Mouse (Mus musculus) heart, embryonic 10.5 days (tissue): ENCODE data around the gene Exosc9. TPM values are rescaled to one million over a fixed set of nuclear protein-coding genes. Genes with fewer than 3 reads are reported as not detected.

Source experiments
- DNase-seq: peaks from one replicate; pipeline ENCODE4 v3.0.0-alpha.2; 2017; ENCODE audit warnings: low spot score
- H3K27ac ChIP-seq: fragments of 300-500 bp; sonication (generic); 2 replicates; pipeline ENCODE4 v1.5.1; 2016; ENCODE audit warnings: mild to moderate bottlenecking
- H3K27me3 ChIP-seq: fragments of 300-500 bp; sonication (generic); 2 replicates; pipeline ENCODE4 v1.6.1; 2016; ENCODE audit warnings: mild to moderate bottlenecking; ENCODE audit not compliant: poor library complexity, insufficient read depth, severe bottlenecking
- H3K36me3 ChIP-seq: fragments of 300-500 bp; sonication (generic); 2 replicates; pipeline ENCODE4 v1.6.1; 2016; ENCODE audit warnings: mild to moderate bottlenecking, moderate library complexity
- H3K4me1 ChIP-seq: fragments of 300-500 bp; sonication (generic); 2 replicates; pipeline ENCODE4 v1.6.1; 2016; ENCODE audit warnings: mild to moderate bottlenecking
- H3K4me3 ChIP-seq: fragments of 300-500 bp; sonication (generic); 2 replicates; pipeline ENCODE4 v1.5.1; 2016; ENCODE audit warnings: mild to moderate bottlenecking, moderate library complexity
- H3K9me3 ChIP-seq: fragments of 300-500 bp; sonication (generic); 2 replicates; pipeline ENCODE4 v1.6.1; 2016; ENCODE audit warnings: mild to moderate bottlenecking, moderate library complexity
- WGBS: fragments of 180-500 bp; shearing (Covaris S2); methylation state at CpG from one replicate; pipeline ENCODE4 v1.1.7; 2016; 5-methylcytosine and 5-hydroxymethylcytosine counted together
- polyA plus RNA-seq: library from polyadenylated mRNA; unstranded; fragments of >200 nt; fragmentation: Nextera tagmentation; extraction: Ambion mirVana; gene quantifications from 2 replicates; pipeline ENCODE4 v1.2.1, GENCODE M21; 2016

The Exosc9 gene
- polyA plus RNA-seq, 1 experiment from 2014 or later: 77.8 TPM

GRCm38 (mm10) chr3:36532738-36533137, 19.7 kb upstream of the Exosc9 start:
- WGBS: 34% methylated on average over 7 of the region's 7 CpGs
- no peak overlapping the region for H3K27ac ChIP-seq

GRCm38 (mm10) chr3:36533201-36533672, 19.2 kb upstream of the Exosc9 start:
- H3K27ac ChIP-seq: 0 out of 2 replicates have a peak overlapping the region, but pooled peaks have one; percentile 36
- H3K27me3 ChIP-seq: peaks cover 8% of the 10 kb centered on the region; the same call in 1 of the 2 replicates
- DNase-seq: no peak
- WGBS: 3% methylated on average over 1 of the region's 1 CpGs
- H3K4me3 ChIP-seq: no peak overlapping the region
- peaks cover 8% of the 10 kb centered on the region for H3K4me1 ChIP-seq
- no peaks in the 10 kb centered on the region for H3K36me3 ChIP-seq
- H3K9me3 ChIP-seq: no peaks in the 10 kb centered on the region

More at GRCm38 (mm10) chr3:36532738-36533137, 19.7 kb upstream of the Exosc9 start:
- Histone ChIP-seq H3K36me3 (no peaks in the 10 kb centered on the region), H3K4me1 (peaks cover 8% of the 10 kb centered on the region), H3K27me3 (peaks cover 8% of the 10 kb centered on the region; the same call in 1 of the 2 replicates), H3K9me3 (no peaks in the 10 kb centered on the region), H3K4me3 (no peak overlapping the region)
- no peak for DNase-seq

GRCm38 (mm10) chr3:36536041-36536440, 16.4 kb upstream of the Exosc9 start:
- Histone ChIP-seq H3K36me3 (no peaks in the 10 kb centered on the region), H3K4me3 (no peak overlapping the region), H3K4me1 (peaks cover 8% of the 10 kb centered on the region), H3K27ac (no peak overlapping the region), H3K27me3 (0 out of 2 replicates have a peak, but pooled peaks cover 4% of the 10 kb centered on the region), H3K9me3 (no peaks in the 10 kb centered on the region)
- 81% methylated on average over 12 of the region's 12 CpGs for WGBS
- no peak for DNase-seq

- Histone ChIP-seq H3K27ac (no peak overlapping the region), H3K9me3 (no peaks in the 10 kb centered on the region), H3K27me3 (no peaks in the 10 kb centered on the region), H3K36me3 (no peaks in the 10 kb centered on the region), H3K4me1 (peaks cover 5% of the 10 kb centered on the region), H3K4me3 (no peak overlapping the region)
- WGBS: 67% methylated on average over 4 of the region's 4 CpGs
- no peak for DNase-seq
Measured at GRCm38 (mm10) chr3:36537701-36538470, 14.5 kb upstream of the Exosc9 start.

- Histone ChIP-seq H3K9me3 (no peaks in the 10 kb centered on the region), H3K36me3 (no peaks in the 10 kb centered on the region), H3K4me3 (no peak overlapping the region), H3K27ac (no peak overlapping the region), H3K4me1 (no peaks in the 10 kb centered on the region), H3K27me3 (no peaks in the 10 kb centered on the region)
- 52% methylated on average over 2 of the region's 2 CpGs for WGBS
- DNase-seq: no peak
Measured at GRCm38 (mm10) chr3:36540756-36541155, 11.7 kb upstream of the Exosc9 start.

- Histone ChIP-seq H3K4me1 (no peaks in the 10 kb centered on the region), H3K27me3 (no peaks in the 10 kb centered on the region), H3K9me3 (no peaks in the 10 kb centered on the region), H3K27ac (no peak overlapping the region), H3K4me3 (no peak overlapping the region), H3K36me3 (no peaks in the 10 kb centered on the region)
- 80% methylated on average over 2 of the region's 2 CpGs for WGBS
- DNase-seq: no peak
Measured at GRCm38 (mm10) chr3:36541399-36541798, 11.0 kb upstream of the Exosc9 start.

GRCm38 (mm10) chr3:36544961-36545360, 7.4 kb upstream of the Exosc9 start:
- 67% methylated on average over 3 of the region's 3 CpGs for WGBS
- Histone ChIP-seq H3K27ac (no peak overlapping the region), H3K4me1 (no peaks in the 10 kb centered on the region), H3K4me3 (no peak overlapping the region), H3K36me3 (no peaks in the 10 kb centered on the region), H3K27me3 (no peaks in the 10 kb centered on the region), H3K9me3 (no peaks in the 10 kb centered on the region)
- no peak for DNase-seq

GRCm38 (mm10) chr3:36551343-36551742, 1.1 kb upstream of the Exosc9 start:
- no peak overlapping the region for H3K4me3 ChIP-seq
- no peak for DNase-seq
- H3K36me3 ChIP-seq: peaks cover 25% of the 10 kb centered on the region
- no peaks in the 10 kb centered on the region for H3K27me3 ChIP-seq
- H3K4me1 ChIP-seq: peaks cover 4% of the 10 kb centered on the region; the same call in 1 of the 2 replicates
- WGBS: 56% methylated on average over 9 of the region's 9 CpGs
- H3K9me3 ChIP-seq: no peaks in the 10 kb centered on the region
- no peak overlapping the region for H3K27ac ChIP-seq

- Histone ChIP-seq H3K9me3 (no peaks in the 10 kb centered on the region), H3K4me3 (peak overlapping the region; percentile 81), H3K27ac (peak overlapping the region; percentile 84), H3K27me3 (no peaks in the 10 kb centered on the region), H3K4me1 (peaks cover 4% of the 10 kb centered on the region; the same call in 1 of the 2 replicates), H3K36me3 (peaks cover 30% of the 10 kb centered on the region)
- no peak for DNase-seq
- WGBS: 25% methylated on average over 12 of the region's 12 CpGs
Measured at GRCm38 (mm10) chr3:36551851-36552384, 488 bp upstream of the Exosc9 start.

GRCm38 (mm10) chr3:36557601-36558000, 5.2 kb downstream of the Exosc9 start:
- Histone ChIP-seq H3K9me3 (no peaks in the 10 kb centered on the region), H3K4me3 (no peak overlapping the region), H3K27ac (no peak overlapping the region), H3K27me3 (no peaks in the 10 kb centered on the region), H3K4me1 (no peaks in the 10 kb centered on the region; the same call in 1 of the 2 replicates), H3K36me3 (peaks cover 79% of the 10 kb centered on the region)
- no peak for DNase-seq
- WGBS: 90% methylated on average over 1 of the region's 1 CpGs

GRCm38 (mm10) chr3:36559606-36560005, 7.2 kb downstream of the Exosc9 start:
- no peak overlapping the region for H3K27ac ChIP-seq
- no peak overlapping the region for H3K4me3 ChIP-seq
- H3K9me3 ChIP-seq: no peaks in the 10 kb centered on the region
- 80% methylated on average over 4 of the region's 4 CpGs for WGBS
- no peak for DNase-seq
- H3K4me1 ChIP-seq: no peaks in the 10 kb centered on the region
- no peaks in the 10 kb centered on the region for H3K27me3 ChIP-seq
- H3K36me3 ChIP-seq: peaks cover 91% of the 10 kb centered on the region

GRCm38 (mm10) chr3:36563666-36564065, 11.3 kb downstream of the Exosc9 start:
- peaks cover 91% of the 10 kb centered on the region for H3K36me3 ChIP-seq
- no peak for DNase-seq
- no peak overlapping the region for H3K4me3 ChIP-seq
- WGBS: 94% methylated on average over 3 of the region's 3 CpGs
- no peaks in the 10 kb centered on the region for H3K27me3 ChIP-seq
- H3K9me3 ChIP-seq: no peaks in the 10 kb centered on the region
- H3K4me1 ChIP-seq: no peaks in the 10 kb centered on the region
- no peak overlapping the region for H3K27ac ChIP-seq

- 78% methylated on average over 5 of the region's 5 CpGs for WGBS
- Histone ChIP-seq H3K27me3 (no peaks in the 10 kb centered on the region), H3K9me3 (no peaks in the 10 kb centered on the region), H3K27ac (no peak overlapping the region), H3K4me1 (peaks cover 13% of the 10 kb centered on the region), H3K4me3 (peak overlapping the region; percentile 98), H3K36me3 (peaks cover 54% of the 10 kb centered on the region)
- DNase-seq: peak; percentile 76
Measured at GRCm38 (mm10) chr3:36569836-36570235, 17.4 kb downstream of the Exosc9 start.
